Mouse (Mus musculus) embryonic facial prominence, embryonic 11.5 days (tissue): Measurements from ENCODE around the gene Arhgap30. TPM values are rescaled to one million over a fixed set of nuclear protein-coding genes. Genes with fewer than 3 reads are reported as not detected.

ENCODE experiments used
- ATAC-seq: fragments of 200-750 bp; cut with Nextera tagmentation; replicated peaks from 2 replicates; pipeline ENCODE4 v1.8.0; 2017; ENCODE audit warnings: low read depth; ENCODE audit not compliant: insufficient number of reproducible peaks, low FRiP score, low TSS enrichment
- DNase-seq: peaks from one replicate; pipeline ENCODE4 v3.0.0-alpha.2; 2015; ENCODE audit warnings: low spot score
- H3K27ac ChIP-seq: fragments of 300-500 bp; sonication (generic); replicated peaks from 2 replicates; pipeline ENCODE4 v1.5.1; 2014; ENCODE audit warnings: mild to moderate bottlenecking, low read depth, low read length, control low read depth
- H3K27me3 ChIP-seq: fragments of 300-500 bp; sonication (generic); 2 replicates; pipeline ENCODE4 v1.6.1; 2014; ENCODE audit warnings: mild to moderate bottlenecking, low read length, moderate library complexity, mixed read lengths; ENCODE audit not compliant: control insufficient read depth, insufficient read depth
- H3K36me3 ChIP-seq: fragments of 300-500 bp; sonication (generic); replicated peaks from 2 replicates; pipeline ENCODE4 v1.6.1; 2014; ENCODE audit warnings: low read depth, mild to moderate bottlenecking, low read length, moderate library complexity, mixed read lengths; ENCODE audit not compliant: control insufficient read depth, insufficient read depth
- H3K4me1 ChIP-seq: fragments of 300-500 bp; sonication (generic); 2 replicates; pipeline ENCODE4 v1.6.1; 2014; ENCODE audit warnings: low read length, mixed read lengths; ENCODE audit not compliant: control insufficient read depth, insufficient read depth
- H3K4me2 ChIP-seq: fragments of 300-500 bp; sonication (generic); 2 replicates; pipeline ENCODE4 v1.6.1; 2014; ENCODE audit warnings: low read depth, mild to moderate bottlenecking, control low read depth, low read length, moderate library complexity
- H3K4me3 ChIP-seq: fragments of 300-500 bp; sonication (generic); 2 replicates; pipeline ENCODE4 v1.5.1; 2014; ENCODE audit warnings: low read depth, low read length, control low read depth
- H3K9ac ChIP-seq: fragments of 300-500 bp; sonication (generic); replicated peaks from 2 replicates; pipeline ENCODE4 v1.6.1; 2014; ENCODE audit warnings: mild to moderate bottlenecking, control low read depth, low read length
- H3K9me3 ChIP-seq: fragments of 300-500 bp; sonication (generic); replicated peaks from 2 replicates; pipeline ENCODE4 v1.6.1; 2016; ENCODE audit warnings: mild to moderate bottlenecking, low read length, inconsistent platforms, mixed read lengths; ENCODE audit not compliant: control insufficient read depth
- WGBS: fragments of 180-500 bp; shearing (Covaris S2); extraction: QIAGEN DNeasy Blood & Tissue Kit; methylation state at CpG from one replicate; pipeline ENCODE4 v1.1.7; 2014; 5-methylcytosine and 5-hydroxymethylcytosine counted together
- polyA plus RNA-seq: library from polyadenylated mRNA; unstranded; fragments of >200 nt; fragmentation: Nextera tagmentation; extraction: Ambion mirVana; gene quantifications from 2 replicates; pipeline ENCODE4 v1.2.1, GENCODE M21; 2014

The Arhgap30 gene
- polyA plus RNA-seq, 1 experiment from 2014 or later = 0.39 TPM

DNA sequence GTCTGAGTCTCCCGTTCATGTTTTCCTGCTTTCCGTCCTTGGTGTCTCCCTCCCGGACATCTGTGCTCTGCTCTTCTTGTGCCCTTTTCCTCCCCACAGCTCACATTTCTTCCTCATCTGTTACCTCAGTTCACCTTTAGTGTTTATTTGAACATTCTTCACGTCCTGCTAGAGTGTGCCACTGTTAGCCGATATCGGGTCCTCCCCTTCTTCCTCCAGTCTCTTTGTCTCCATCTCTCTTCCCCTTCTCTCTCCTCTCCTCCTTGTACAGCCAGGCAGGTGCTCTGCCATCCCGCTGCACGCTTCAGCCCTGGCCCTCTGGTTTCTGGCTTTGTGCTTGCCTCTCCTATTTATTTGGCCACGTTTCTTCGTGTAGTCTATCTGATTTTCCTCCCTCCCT is 58.9 kb downstream of the Arhgap30 start:
- no peak for DNase-seq
- Histone ChIP-seq H3K4me2 (no peak overlapping the region), H3K9me3 (no peaks in the 10 kb centered on the region), H3K4me3 (no peak overlapping the region), H3K36me3 (no peaks in the 10 kb centered on the region), H3K27ac (no peak overlapping the region), H3K9ac (no peak overlapping the region), H3K4me1 (no peaks in the 10 kb centered on the region), H3K27me3 (no peaks in the 10 kb centered on the region)
- WGBS = 60% methylated on average over 10 of the region's 10 CpGs
- ATAC-seq = no peak

DNA sequence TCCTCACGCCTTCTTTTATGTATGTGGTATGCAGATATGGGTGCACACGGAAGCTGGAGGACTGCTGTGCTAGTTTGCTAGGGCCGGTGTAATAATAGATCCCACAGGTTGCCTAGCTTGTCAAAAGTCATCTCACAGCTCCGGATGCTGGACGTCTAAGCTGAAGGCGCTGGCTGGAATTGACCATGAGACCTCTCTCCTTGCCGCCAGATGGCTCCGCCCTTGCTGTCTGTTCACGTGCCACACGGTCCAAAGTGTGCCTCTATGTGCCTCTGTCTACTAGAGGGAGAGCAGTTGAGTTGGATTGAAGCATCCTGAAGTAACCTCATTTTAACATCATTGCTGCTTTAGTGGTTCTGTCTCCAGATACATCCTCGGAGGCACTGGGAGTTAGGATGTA is 61.3 kb downstream of the Arhgap30 start:
- Histone ChIP-seq H3K9me3 (no peaks in the 10 kb centered on the region), H3K36me3 (no peaks in the 10 kb centered on the region), H3K4me1 (no peaks in the 10 kb centered on the region), H3K9ac (no peak overlapping the region), H3K4me2 (no peak overlapping the region), H3K4me3 (no peak overlapping the region), H3K27me3 (no peaks in the 10 kb centered on the region), H3K27ac (no peak overlapping the region)
- 87% methylated on average over 11 of the region's 11 CpGs for WGBS
- DNase-seq (no peak), ATAC-seq (no peak)

DNA sequence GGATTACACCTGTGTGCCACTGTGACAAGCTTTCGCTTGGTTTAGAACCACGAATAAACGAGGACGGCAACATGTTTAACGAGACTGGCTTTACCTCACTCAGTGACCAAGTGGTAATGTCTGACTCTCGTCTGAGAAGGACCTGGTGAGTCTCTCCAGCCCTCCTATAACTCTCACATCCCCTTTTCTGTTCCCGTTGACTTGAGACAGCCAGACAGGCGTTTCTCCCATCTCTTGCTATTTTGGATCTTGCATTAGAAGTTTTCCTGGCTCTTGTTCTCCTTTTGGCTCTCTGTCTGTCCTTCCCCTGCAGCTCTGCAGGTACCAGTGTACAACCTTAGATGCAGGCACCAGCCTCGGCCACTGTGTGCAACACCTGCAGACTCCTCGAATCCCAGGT is 62.2 kb downstream of the Arhgap30 start:
- H3K9me3 ChIP-seq = no peaks in the 10 kb centered on the region
- H3K9ac ChIP-seq = no peak overlapping the region
- ATAC-seq (no peak), DNase-seq (no peak)
- WGBS = 85% methylated on average over 10 of the region's 10 CpGs
- H3K27ac ChIP-seq = no peak overlapping the region
- H3K27me3 ChIP-seq = no peaks in the 10 kb centered on the region
- H3K4me1 ChIP-seq = no peaks in the 10 kb centered on the region
- H3K36me3 ChIP-seq = no peaks in the 10 kb centered on the region
- no peak overlapping the region for H3K4me2 ChIP-seq
- H3K4me3 ChIP-seq = no peak overlapping the region

DNA sequence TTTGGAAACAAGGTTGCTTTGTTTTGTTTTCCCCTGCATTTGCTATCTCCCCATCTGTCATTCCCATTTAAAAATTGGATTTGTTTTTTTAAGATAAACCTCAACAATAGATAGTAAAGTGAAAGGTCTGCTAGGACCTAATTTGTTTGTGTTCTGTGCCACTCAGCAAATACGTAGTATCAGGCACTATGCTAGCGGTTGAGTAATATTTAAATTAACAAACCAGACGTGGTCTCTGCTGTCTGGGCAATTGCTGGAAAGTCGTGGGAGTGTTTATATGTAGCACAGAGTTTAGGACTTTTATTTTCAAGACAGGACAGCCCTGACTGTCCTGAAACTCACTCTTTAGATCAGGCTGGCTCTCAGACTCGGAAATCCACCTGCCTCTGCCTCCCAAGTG is 63.8 kb downstream of the Arhgap30 start:
- Histone ChIP-seq H3K9me3 (no peaks in the 10 kb centered on the region), H3K4me2 (no peak overlapping the region), H3K4me1 (no peaks in the 10 kb centered on the region), H3K27ac (no peak overlapping the region), H3K27me3 (no peaks in the 10 kb centered on the region), H3K4me3 (no peak overlapping the region), H3K36me3 (no peaks in the 10 kb centered on the region), H3K9ac (no peak overlapping the region)
- ATAC-seq = no peak
- WGBS = 76% methylated on average over 5 of the region's 5 CpGs
- no peak for DNase-seq

DNA sequence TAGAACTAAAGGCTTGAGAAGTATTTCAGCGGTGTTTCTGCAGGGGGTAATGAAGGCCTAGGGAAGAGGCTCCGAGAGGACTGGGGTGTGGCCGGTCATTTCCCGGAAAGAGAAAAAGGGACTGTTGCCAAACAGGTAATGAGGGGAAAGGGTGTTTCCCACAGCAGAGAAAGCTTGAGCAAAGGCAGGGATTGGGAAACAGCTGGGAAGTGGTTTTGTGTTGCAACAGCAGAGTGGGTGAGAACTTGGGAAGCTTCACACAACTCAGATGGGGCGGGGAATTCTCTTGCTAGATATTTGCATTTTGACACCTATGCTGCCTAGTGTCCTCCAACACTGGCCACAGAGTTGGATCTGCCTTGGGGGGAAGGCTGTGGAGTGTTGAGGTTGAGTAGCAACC is 64.2 kb downstream of the Arhgap30 start:
- H3K27me3 ChIP-seq = no peaks in the 10 kb centered on the region
- no peak overlapping the region for H3K4me3 ChIP-seq
- H3K9ac ChIP-seq = no peak overlapping the region
- 86% methylated on average over 5 of the region's 5 CpGs for WGBS
- H3K9me3 ChIP-seq = no peaks in the 10 kb centered on the region
- no peaks in the 10 kb centered on the region for H3K4me1 ChIP-seq
- DNase-seq (no peak), ATAC-seq (no peak)
- H3K4me2 ChIP-seq = no peak overlapping the region
- no peaks in the 10 kb centered on the region for H3K36me3 ChIP-seq
- H3K27ac ChIP-seq = no peak overlapping the region

DNA sequence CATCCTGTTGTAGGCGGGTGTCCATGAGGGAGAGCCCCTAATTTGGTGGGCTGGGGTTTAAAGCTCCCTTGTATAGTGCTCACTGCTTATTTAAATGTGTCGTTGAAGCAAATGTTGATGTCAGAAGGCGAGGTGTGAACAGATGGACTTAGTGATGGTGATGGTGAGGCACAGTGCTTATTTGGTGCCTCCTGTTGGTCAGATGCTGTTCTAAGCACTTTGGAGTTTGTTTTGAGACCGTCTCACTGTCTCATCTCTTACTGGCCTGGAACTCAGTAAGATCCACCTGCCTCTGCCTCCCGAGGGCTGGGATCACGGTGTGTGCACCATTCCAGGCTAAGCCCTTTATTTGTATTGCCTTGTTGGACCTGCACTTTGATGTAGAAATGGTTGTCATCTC is 66.2 kb downstream of the Arhgap30 start:
- H3K4me2 ChIP-seq = no peak overlapping the region
- no peaks in the 10 kb centered on the region for H3K4me1 ChIP-seq
- no peak overlapping the region for H3K9ac ChIP-seq
- H3K9me3 ChIP-seq = no peaks in the 10 kb centered on the region
- H3K27ac ChIP-seq = no peak overlapping the region
- no peak overlapping the region for H3K4me3 ChIP-seq
- no peaks in the 10 kb centered on the region for H3K27me3 ChIP-seq
- no peak for ATAC-seq
- WGBS = 79% methylated on average over 6 of the region's 6 CpGs
- no peaks in the 10 kb centered on the region for H3K36me3 ChIP-seq
- DNase-seq = no peak

DNA sequence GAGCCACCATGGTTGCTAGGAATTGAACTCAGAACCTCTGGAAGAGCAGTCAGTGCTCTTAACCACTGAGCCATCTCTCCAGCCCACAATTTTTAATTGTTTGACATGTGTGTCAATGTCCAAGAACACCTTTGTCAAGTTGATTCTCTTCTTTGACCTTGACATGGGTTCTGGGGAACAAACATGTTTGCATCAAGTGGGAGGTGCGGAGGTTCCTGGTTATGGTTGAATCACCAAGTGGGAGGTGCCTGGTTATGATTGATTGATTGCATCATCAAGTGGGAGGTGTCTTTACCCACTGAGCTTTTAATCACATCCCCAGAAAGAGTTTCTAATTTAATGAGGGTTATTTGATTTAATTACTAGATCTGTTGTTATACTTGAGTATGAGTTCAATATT is 68.8 kb downstream of the Arhgap30 start:
- H3K4me1 ChIP-seq = no peaks in the 10 kb centered on the region
- no peak overlapping the region for H3K4me3 ChIP-seq
- no peaks in the 10 kb centered on the region for H3K36me3 ChIP-seq
- no peaks in the 10 kb centered on the region for H3K9me3 ChIP-seq
- 98% methylated on average over 1 of the region's 1 CpGs for whole genome bisulfite sequencing
- DNase-seq (no peak), ATAC-seq (no peak)
- no peaks in the 10 kb centered on the region for H3K27me3 ChIP-seq
- H3K9ac ChIP-seq = no peak overlapping the region
- H3K4me2 ChIP-seq = no peak overlapping the region
- no peak overlapping the region for H3K27ac ChIP-seq

DNA sequence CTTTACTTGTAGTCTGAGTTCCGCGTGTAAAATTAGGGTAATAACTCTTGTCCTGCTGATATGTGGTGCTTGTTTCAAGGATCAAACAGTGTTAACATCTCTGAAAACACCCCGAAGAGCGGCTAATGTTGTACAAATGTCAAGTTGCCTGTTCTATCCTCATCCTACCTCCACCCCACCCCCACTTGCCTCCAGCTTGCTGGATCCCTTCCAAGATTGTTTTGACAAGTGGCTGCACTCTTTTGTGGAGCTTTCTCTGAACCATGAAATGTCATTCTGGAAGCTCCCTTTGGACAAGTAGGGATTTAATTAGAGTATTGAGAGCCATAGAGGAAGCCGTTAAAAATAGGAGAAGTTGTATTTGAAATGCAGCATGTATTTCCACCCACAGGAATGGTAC is 71.0 kb downstream of the Arhgap30 start:
- Histone ChIP-seq H3K4me2 (no peak overlapping the region), H3K36me3 (no peaks in the 10 kb centered on the region), H3K4me1 (no peaks in the 10 kb centered on the region), H3K27me3 (no peaks in the 10 kb centered on the region), H3K9ac (no peak overlapping the region), H3K9me3 (no peaks in the 10 kb centered on the region), H3K4me3 (no peak overlapping the region), H3K27ac (no peak overlapping the region)
- no peak for ATAC-seq
- DNase-seq = no peak
- 49% methylated on average over 5 of the region's 5 CpGs for WGBS
